Mouse (Mus musculus): Measurements from ENCODE around the gene Barx1. TPM values are rescaled to one million over a fixed set of nuclear protein-coding genes. Genes with fewer than 3 reads are reported as not detected.
A peak's percentile ranks its signal among the peaks of the same experiment; 100 is the strongest.

Gene Barx1
- polyA plus RNA-seq, 1 experiment from 2014 or later, result 1.2 TPM

DNA sequence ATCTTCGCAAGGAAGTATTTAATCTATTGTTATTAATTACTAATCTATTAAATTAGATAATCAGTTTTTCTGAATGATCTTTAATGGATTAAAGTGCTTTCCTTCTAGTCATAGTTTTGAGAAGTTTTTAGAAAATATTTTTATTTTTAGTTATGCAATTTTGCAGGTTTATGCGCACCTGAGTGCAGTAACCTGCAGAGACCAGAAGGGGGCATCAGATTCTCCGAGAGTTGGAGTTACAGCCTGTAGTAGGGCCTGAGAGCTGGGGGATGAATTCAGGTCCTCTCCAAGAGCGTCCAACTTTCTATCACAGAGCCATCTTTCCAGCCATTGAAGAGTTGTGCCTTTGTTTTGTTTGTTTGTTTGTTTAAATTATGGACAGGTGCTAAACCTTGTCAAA, 16.1 kb upstream of the Barx1 start:
- no peaks in the 10 kb centered on the region for H3K9me3 ChIP-seq (replicated peaks)
- 74% methylated on average over 4 of the region's 4 CpGs for WGBS (ENCODE audit: insufficient replicate concordance)
- H3K36me3 ChIP-seq, result no peaks in the 10 kb centered on the region
- H3K4me1 ChIP-seq (replicated peaks), result peaks cover 11% of the 10 kb centered on the region
- H3K9ac ChIP-seq, result no peak overlapping the region
- H3K4me3 ChIP-seq (replicated peaks), result no peak overlapping the region
- DNase-seq, result no peak
- H3K27me3 ChIP-seq, result no peaks in the 10 kb centered on the region
- ATAC-seq (ENCODE audit: low read depth), result no peak
- no peak overlapping the region for H3K27ac ChIP-seq
- H3K4me2 ChIP-seq, result no peak overlapping the region

DNA sequence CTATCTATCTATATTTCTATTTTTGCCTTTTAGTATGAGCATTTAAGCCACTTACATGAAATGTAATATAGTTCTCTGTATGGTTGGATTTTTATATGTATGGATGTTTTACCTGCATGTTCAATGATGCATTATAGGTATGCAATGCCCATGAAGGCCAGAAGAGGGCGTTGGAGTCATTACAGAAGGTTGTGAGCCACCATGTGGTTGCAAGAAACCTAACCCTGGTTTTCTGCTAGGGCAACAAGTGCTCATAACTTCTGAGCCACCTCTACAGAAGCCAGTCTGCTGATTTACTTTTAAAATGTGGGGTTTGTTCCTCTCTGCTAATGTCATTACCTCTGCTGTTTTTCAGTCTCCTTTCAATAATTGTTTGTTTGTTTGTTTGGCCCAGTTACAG, 12.2 kb upstream of the Barx1 start:
- DNase-seq (peak; percentile 34), ATAC-seq (ENCODE audit: low read depth) (no peak)
- 0% methylated on average over 1 of the region's 1 CpGs for WGBS (ENCODE audit: insufficient replicate concordance)
- no peak overlapping the region for H3K9ac ChIP-seq
- H3K4me1 ChIP-seq (replicated peaks), result peaks cover 15% of the 10 kb centered on the region
- no peak overlapping the region for H3K4me2 ChIP-seq
- H3K27me3 ChIP-seq, result peaks cover 35% of the 10 kb centered on the region
- H3K36me3 ChIP-seq, result no peaks in the 10 kb centered on the region
- H3K9me3 ChIP-seq (replicated peaks), result no peaks in the 10 kb centered on the region
- H3K4me3 ChIP-seq (replicated peaks), result no peak overlapping the region
- no peak overlapping the region for H3K27ac ChIP-seq

DNA sequence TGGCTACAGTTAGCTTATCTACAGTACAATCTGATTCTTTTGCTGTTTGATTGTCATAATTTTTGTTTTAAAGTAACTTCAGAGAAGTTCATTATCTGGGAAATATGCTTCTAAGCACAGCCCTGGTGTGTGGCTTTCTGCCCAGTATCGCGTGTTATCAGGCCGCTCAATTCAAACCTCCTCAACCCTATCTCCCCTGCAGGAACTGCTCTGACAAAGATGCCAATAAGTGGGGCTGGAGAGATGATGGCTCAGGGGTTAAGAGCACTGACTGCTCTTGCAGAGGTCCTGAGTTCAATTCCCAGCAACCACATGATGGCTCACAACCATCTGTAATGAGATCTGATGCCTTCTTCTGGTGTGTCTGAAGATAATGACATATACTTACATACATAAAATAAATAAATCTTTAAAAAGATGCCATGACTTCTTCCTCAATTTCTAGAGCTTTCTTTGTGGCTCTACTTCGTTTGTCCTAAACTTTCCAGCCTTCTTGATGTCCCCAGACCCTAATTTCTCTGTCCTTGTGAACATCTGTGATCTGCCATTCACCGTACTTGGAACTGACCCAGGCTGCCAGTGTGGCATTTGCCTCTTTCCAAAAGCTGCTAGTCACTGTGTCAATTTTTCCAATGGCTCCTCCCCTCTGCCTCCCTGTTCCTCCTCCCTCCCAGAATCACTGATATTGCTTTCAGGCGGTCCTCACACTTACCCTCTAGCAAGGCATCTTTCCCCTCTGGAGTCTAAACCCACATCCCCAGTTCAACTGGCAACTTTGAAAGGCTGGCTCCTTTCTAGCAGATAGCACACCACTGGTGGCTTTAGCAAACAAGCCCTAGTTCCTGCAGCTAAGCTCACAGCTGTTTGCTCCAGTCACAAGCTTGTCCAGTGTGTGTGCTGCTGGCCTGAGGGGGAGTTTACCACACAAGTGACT, 11.4 kb upstream of the Barx1 start:
- H3K36me3 ChIP-seq, result no peaks in the 10 kb centered on the region
- peaks cover 15% of the 10 kb centered on the region for H3K4me1 ChIP-seq (replicated peaks)
- no peak overlapping the region for H3K27ac ChIP-seq
- H3K4me2 ChIP-seq, result no peak overlapping the region
- peak; percentile 60 for DNase-seq
- no peaks in the 10 kb centered on the region for H3K9me3 ChIP-seq (replicated peaks)
- no peak overlapping the region for H3K4me3 ChIP-seq (replicated peaks)
- WGBS (ENCODE audit: insufficient replicate concordance), result 24% methylated on average over 6 of the region's 6 CpGs
- peaks cover 43% of the 10 kb centered on the region for H3K27me3 ChIP-seq
- no peak overlapping the region for H3K9ac ChIP-seq
- peak; percentile 86 for ATAC-seq (ENCODE audit: low read depth)

DNA sequence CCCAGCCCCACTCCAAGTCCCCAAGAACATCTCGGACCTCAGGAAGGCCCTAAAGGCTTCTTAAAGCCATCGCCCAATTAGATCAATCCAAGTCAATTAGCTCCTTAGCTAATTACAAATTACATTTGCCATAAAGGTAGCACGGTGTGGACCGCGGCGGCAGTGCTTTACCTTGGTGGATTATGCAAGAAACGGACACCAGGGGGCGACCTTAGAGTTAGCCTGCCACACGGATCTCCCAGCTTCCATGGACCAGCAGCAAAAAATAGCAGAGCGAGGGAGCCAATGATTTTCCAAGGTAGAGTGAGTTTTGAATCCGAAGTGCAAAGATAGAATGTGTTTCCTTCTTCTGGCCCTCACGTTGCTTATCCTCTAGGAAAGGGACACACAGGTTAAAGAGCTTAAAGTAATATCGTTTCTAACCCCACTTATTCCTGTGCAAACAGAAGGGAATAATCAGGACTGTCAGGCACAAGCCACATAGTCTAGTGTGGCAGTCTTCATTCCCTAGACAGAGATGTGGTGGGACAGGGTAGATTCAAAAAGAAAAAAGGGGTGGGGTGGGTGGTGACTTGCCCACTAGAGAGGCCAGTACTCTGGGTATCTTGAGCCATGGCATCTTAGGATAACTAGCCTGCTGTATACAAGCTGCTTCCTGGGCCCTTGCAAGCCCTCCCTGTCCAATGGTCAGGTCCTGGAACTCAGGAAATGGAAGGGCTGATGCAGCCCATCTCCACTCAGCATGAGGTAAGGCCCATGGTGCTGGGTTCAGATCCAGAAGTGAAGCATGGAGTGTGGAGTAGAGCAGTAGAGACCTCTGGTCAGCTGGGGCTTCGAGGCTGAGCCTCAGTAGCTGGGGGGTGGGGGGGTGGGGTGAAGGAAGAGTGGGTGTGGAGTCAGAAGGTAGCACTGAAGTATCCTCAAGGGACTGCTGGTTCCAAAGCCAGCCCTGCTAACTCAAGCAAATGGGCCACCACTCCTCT, 8.7 kb upstream of the Barx1 start:
- no peak overlapping the region for H3K9ac ChIP-seq
- H3K27ac ChIP-seq, result no peak overlapping the region
- peaks cover 70% of the 10 kb centered on the region for H3K27me3 ChIP-seq
- H3K9me3 ChIP-seq (replicated peaks), result no peaks in the 10 kb centered on the region
- DNase-seq (no peak), ATAC-seq (ENCODE audit: low read depth) (no peak)
- H3K4me2 ChIP-seq, result no peak overlapping the region
- no peaks in the 10 kb centered on the region for H3K36me3 ChIP-seq
- H3K4me3 ChIP-seq (replicated peaks), result no peak overlapping the region
- 10% methylated on average over 14 of the region's 14 CpGs for WGBS (ENCODE audit: insufficient replicate concordance)
- H3K4me1 ChIP-seq (replicated peaks), result peaks cover 18% of the 10 kb centered on the region

- WGBS (ENCODE audit: insufficient replicate concordance), result 1% methylated on average over 8 of the region's 8 CpGs
- ATAC-seq (ENCODE audit: low read depth) (no peak), DNase-seq (no peak)
- Histone ChIP-seq H3K9ac (no peak overlapping the region), H3K27ac (no peak overlapping the region), H3K36me3 (no peaks in the 10 kb centered on the region), H3K27me3 (peaks cover 86% of the 10 kb centered on the region), H3K9me3 (replicated peaks) (no peaks in the 10 kb centered on the region), H3K4me3 (replicated peaks) (no peak overlapping the region), H3K4me2 (no peak overlapping the region), H3K4me1 (replicated peaks) (peaks cover 17% of the 10 kb centered on the region)
Measured at GRCm38 (mm10) chr13:48655637-48656036, 7.2 kb upstream of the Barx1 start.

GRCm38 (mm10) chr13:48657791-48658190, 5.0 kb upstream of the Barx1 start:
- 5% methylated on average over 9 of the region's 9 CpGs for WGBS (ENCODE audit: insufficient replicate concordance)
- no peak overlapping the region for H3K9ac ChIP-seq
- DNase-seq, result no peak
- no peak overlapping the region for H3K4me3 ChIP-seq (replicated peaks)
- H3K27ac ChIP-seq, result no peak overlapping the region
- ATAC-seq (ENCODE audit: low read depth), result no peak
- H3K9me3 ChIP-seq (replicated peaks), result no peaks in the 10 kb centered on the region
- no peaks in the 10 kb centered on the region for H3K36me3 ChIP-seq
- 0 out of 2 replicates have a peak, but pooled peaks cover 3% of the 10 kb centered on the region for H3K4me1 ChIP-seq (replicated peaks)
- peaks cover 99% of the 10 kb centered on the region for H3K27me3 ChIP-seq
- H3K4me2 ChIP-seq, result no peak overlapping the region

DNA sequence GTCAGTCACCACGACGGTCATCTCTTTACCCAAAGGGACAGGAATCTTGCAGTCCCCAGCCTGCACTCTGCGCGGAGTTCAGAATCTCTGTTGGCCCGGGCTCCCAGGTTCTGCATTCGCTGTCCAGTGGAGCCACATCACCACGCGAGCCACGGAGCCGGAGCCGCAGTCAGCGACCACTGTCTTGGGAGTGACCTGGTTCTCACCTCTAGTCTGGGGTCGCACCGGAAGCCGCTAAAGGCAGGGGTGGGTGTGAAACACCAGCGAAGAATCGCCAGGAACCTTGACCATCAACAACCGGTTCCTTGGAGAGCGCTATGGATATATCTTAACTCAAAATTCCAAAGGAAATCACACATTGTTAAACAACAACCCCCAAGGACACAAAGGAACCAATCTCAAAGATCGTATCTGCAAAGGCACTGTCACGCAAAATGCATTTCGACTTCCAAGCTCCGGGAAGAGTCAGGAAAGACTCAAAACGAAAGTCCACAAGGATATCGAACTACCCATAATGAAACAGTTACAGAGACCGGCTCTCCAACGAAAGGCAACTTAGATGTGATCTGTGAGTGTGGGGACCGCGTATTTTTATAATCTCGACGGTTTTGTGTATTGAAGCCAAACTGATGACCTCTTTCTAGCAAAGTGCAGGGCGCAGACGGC, 4.1 kb upstream of the Barx1 start:
- H3K9me3 ChIP-seq (replicated peaks), result no peaks in the 10 kb centered on the region
- peaks cover 99% of the 10 kb centered on the region for H3K27me3 ChIP-seq
- H3K4me1 ChIP-seq (replicated peaks), result peaks cover 7% of the 10 kb centered on the region; the same call in 1 of the 2 replicates
- H3K9ac ChIP-seq, result no peak overlapping the region
- ATAC-seq (ENCODE audit: low read depth), result no peak
- 2% methylated on average over 33 of the region's 33 CpGs for WGBS (ENCODE audit: insufficient replicate concordance)
- H3K4me3 ChIP-seq (replicated peaks), result no peak overlapping the region
- H3K4me2 ChIP-seq, result peak overlapping the region; percentile 30; the same call in 1 of the 2 replicates
- H3K27ac ChIP-seq, result no peak overlapping the region
- no peaks in the 10 kb centered on the region for H3K36me3 ChIP-seq
- no peak for DNase-seq

DNA sequence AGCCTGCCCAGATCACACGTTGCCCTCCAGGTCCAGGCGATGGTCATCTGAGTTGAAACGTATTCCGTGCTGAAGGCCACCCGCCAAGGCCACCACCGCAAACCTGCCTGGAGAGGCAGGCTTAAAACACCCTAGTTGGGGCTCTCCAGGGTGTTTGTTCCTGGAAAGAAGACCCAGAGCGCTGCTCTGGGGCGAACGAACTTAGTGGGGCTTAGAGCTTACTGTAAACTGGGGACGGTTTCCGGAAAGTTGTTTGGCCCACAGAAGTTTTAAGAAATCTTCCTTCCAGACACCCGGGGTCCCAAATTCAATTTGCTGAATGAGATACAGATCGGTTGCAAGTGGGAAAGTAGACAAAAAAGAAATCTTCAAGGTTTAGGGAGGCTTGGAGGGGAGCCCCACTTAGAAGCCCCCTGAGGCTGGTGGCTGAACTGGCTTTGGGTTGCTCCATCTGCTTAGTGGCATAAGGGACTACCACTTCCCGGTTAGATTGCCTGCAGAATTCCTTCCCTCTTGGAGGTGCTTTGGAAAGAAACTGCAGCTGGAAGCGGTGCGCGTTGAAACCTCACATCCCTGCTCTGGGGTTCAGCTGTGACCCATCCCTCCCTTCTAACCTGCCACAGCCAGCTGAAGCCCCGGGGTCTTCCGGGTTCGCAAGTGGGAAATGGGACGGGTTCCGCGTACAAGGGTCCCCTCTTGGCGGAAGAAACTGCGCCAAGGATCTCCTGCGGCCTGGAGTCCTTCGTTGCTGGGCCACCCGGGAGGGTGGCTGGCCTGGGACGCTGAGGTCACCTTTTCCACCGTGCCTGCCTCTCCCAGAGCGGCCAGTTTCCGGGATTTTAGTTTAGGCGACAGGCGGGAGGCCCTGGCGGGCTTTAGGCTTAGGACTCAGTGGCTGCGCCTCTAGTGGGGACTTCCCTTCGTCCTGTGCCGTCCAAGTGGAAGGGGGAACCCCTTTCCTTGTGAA, 3.3 kb upstream of the Barx1 start:
- Histone ChIP-seq H3K4me2 (peak overlapping the region; percentile 30; the same call in 1 of the 2 replicates), H3K9ac (no peak overlapping the region), H3K36me3 (no peaks in the 10 kb centered on the region), H3K27ac (no peak overlapping the region), H3K9me3 (replicated peaks) (no peaks in the 10 kb centered on the region), H3K27me3 (peaks cover 100% of the 10 kb centered on the region), H3K4me1 (replicated peaks) (peaks cover 7% of the 10 kb centered on the region; the same call in 1 of the 2 replicates), H3K4me3 (replicated peaks) (0 out of 2 replicates have a peak overlapping the region, but pooled peaks have one; percentile 6)
- ATAC-seq (ENCODE audit: low read depth) (no peak), DNase-seq (no peak)
- WGBS (ENCODE audit: insufficient replicate concordance), result 2% methylated on average over 38 of the region's 38 CpGs

DNA sequence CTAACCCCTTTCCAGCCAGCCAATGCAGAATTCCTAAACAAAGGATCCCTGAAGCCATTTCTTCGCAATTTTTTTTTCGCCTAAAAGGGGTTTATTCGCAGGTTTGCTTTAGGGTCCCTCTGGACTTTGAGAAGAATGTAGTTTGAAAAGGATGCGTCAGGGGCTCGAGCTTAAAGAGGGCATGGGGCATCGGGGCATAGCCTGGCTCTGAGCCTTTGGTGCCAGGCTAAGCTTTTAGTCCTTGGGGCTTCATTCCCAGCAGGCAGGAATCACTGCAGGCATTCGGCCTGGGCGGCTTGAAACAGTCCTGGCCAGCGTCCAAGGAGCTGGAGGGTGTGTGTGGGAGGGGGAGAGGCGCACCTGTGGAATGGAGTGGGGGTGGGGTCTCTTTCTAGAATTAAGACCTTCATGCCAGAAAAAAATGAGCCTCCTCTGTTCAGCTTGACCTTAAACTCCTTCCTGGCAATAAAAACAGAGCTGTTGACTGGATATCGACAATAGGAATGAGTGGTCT, 2.5 kb upstream of the Barx1 start:
- ATAC-seq (ENCODE audit: low read depth), result no peak
- Histone ChIP-seq H3K4me2 (no peak overlapping the region), H3K4me3 (replicated peaks) (no peak overlapping the region)

DNA sequence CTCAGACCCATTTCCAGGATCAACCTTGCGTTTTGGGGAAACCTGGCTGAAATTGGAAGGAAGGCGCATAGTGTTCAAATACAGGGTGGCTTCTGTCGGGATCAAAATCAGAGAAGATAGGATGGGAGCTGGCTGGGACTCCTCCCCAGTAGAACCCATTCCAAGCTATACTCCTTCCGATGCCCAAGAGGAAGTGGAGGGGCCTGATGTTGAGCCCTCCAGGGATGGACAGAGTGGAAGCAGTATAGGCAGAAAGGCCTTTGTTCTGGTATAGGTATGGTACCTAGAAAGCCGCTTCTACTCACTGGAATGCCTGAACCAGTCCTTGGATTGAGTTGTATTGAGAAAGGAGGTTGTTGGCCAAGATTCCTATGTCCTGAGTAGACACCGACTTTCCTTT, 2.1 kb upstream of the Barx1 start:
- WGBS (ENCODE audit: insufficient replicate concordance), result 13% methylated on average over 6 of the region's 6 CpGs
- H3K4me3 ChIP-seq (replicated peaks), result no peak overlapping the region
- DNase-seq (no peak), ATAC-seq (ENCODE audit: low read depth) (no peak)
- H3K9ac ChIP-seq, result no peak overlapping the region
- peaks cover 10% of the 10 kb centered on the region; the same call in 1 of the 2 replicates for H3K4me1 ChIP-seq (replicated peaks)
- H3K36me3 ChIP-seq, result no peaks in the 10 kb centered on the region
- no peak overlapping the region for H3K27ac ChIP-seq
- no peak overlapping the region for H3K4me2 ChIP-seq
- H3K27me3 ChIP-seq, result peaks cover 100% of the 10 kb centered on the region
- no peaks in the 10 kb centered on the region for H3K9me3 ChIP-seq (replicated peaks)

More for the DNA sequence above, 2.5 kb upstream of the Barx1 start:
- Histone ChIP-seq H3K36me3 (no peaks in the 10 kb centered on the region), H3K27ac (no peak overlapping the region), H3K4me1 (replicated peaks) (peaks cover 10% of the 10 kb centered on the region; the same call in 1 of the 2 replicates), H3K27me3 (peaks cover 100% of the 10 kb centered on the region), H3K9ac (no peak overlapping the region), H3K9me3 (replicated peaks) (no peaks in the 10 kb centered on the region)
- 3% methylated on average over 11 of the region's 11 CpGs for whole genome bisulfite sequencing (ENCODE audit: insufficient replicate concordance)
- no peak for DNase-seq
